Mouse (Mus musculus) embryonic facial prominence, embryonic 11.5 days (tissue): ENCODE measurements around the gene Zfyve28. TPM values are rescaled to one million over a fixed set of nuclear protein-coding genes. Genes with fewer than 3 reads are reported as not detected.

ENCODE experiments used
- ATAC-seq: fragments of 200-750 bp; cut with Nextera tagmentation; replicated peaks from 2 replicates; pipeline ENCODE4 v1.8.0; 2017; ENCODE audit warnings: low read depth; ENCODE audit not compliant: insufficient number of reproducible peaks, low FRiP score, low TSS enrichment
- DNase-seq: peaks from one replicate; pipeline ENCODE4 v3.0.0-alpha.2; 2015; ENCODE audit warnings: low spot score
- H3K27ac ChIP-seq: fragments of 300-500 bp; sonication (generic); replicated peaks from 2 replicates; pipeline ENCODE4 v1.5.1; 2014; ENCODE audit warnings: mild to moderate bottlenecking, low read depth, low read length, control low read depth
- H3K27me3 ChIP-seq: fragments of 300-500 bp; sonication (generic); 2 replicates; pipeline ENCODE4 v1.6.1; 2014; ENCODE audit warnings: mild to moderate bottlenecking, low read length, moderate library complexity, mixed read lengths; ENCODE audit not compliant: control insufficient read depth, insufficient read depth
- H3K36me3 ChIP-seq: fragments of 300-500 bp; sonication (generic); replicated peaks from 2 replicates; pipeline ENCODE4 v1.6.1; 2014; ENCODE audit warnings: low read depth, mild to moderate bottlenecking, low read length, moderate library complexity, mixed read lengths; ENCODE audit not compliant: control insufficient read depth, insufficient read depth
- H3K4me1 ChIP-seq: fragments of 300-500 bp; sonication (generic); 2 replicates; pipeline ENCODE4 v1.6.1; 2014; ENCODE audit warnings: low read length, mixed read lengths; ENCODE audit not compliant: control insufficient read depth, insufficient read depth
- H3K4me2 ChIP-seq: fragments of 300-500 bp; sonication (generic); 2 replicates; pipeline ENCODE4 v1.6.1; 2014; ENCODE audit warnings: low read depth, mild to moderate bottlenecking, control low read depth, low read length, moderate library complexity
- H3K4me3 ChIP-seq: fragments of 300-500 bp; sonication (generic); 2 replicates; pipeline ENCODE4 v1.5.1; 2014; ENCODE audit warnings: low read depth, low read length, control low read depth
- H3K9ac ChIP-seq: fragments of 300-500 bp; sonication (generic); replicated peaks from 2 replicates; pipeline ENCODE4 v1.6.1; 2014; ENCODE audit warnings: mild to moderate bottlenecking, control low read depth, low read length
- H3K9me3 ChIP-seq: fragments of 300-500 bp; sonication (generic); replicated peaks from 2 replicates; pipeline ENCODE4 v1.6.1; 2016; ENCODE audit warnings: mild to moderate bottlenecking, low read length, inconsistent platforms, mixed read lengths; ENCODE audit not compliant: control insufficient read depth
- WGBS: fragments of 180-500 bp; shearing (Covaris S2); extraction: QIAGEN DNeasy Blood & Tissue Kit; methylation state at CpG from one replicate; pipeline ENCODE4 v1.1.7; 2014; 5-methylcytosine and 5-hydroxymethylcytosine counted together
- polyA plus RNA-seq: library from polyadenylated mRNA; unstranded; fragments of >200 nt; fragmentation: Nextera tagmentation; extraction: Ambion mirVana; gene quantifications from 2 replicates; pipeline ENCODE4 v1.2.1, GENCODE M21; 2014

Zfyve28 gene
- polyA plus RNA-seq, 1 experiment from 2014 or later: 0.24 TPM

DNA sequence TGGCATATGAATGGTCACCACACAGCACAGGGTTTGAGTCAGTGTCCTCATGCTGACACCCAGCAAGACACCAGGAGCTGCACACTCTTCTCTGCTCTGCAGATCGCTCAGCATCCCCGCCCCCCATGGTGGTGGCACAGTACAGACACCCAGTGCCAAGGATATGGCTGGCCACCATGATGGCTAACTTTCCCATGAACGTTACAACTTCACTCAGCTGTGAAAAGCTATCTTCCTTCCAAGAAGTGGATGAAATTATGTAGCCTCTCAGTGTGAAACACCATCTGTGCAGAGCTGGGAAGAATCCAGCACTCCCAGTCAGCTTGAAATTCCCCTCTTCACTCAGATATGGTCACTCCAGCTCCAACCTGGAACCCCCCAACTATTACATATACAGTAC lies 14.0 kb downstream of the Zfyve28 start:
- H3K27ac ChIP-seq: no peak overlapping the region
- ATAC-seq (no peak), DNase-seq (no peak)
- 86% methylated on average over 3 of the region's 3 CpGs for WGBS
- H3K27me3 ChIP-seq: no peaks in the 10 kb centered on the region
- H3K9me3 ChIP-seq: no peaks in the 10 kb centered on the region
- no peak overlapping the region for H3K9ac ChIP-seq
- no peak overlapping the region for H3K4me3 ChIP-seq
- H3K4me2 ChIP-seq: no peak overlapping the region
- H3K36me3 ChIP-seq: no peaks in the 10 kb centered on the region
- H3K4me1 ChIP-seq: no peaks in the 10 kb centered on the region

DNA sequence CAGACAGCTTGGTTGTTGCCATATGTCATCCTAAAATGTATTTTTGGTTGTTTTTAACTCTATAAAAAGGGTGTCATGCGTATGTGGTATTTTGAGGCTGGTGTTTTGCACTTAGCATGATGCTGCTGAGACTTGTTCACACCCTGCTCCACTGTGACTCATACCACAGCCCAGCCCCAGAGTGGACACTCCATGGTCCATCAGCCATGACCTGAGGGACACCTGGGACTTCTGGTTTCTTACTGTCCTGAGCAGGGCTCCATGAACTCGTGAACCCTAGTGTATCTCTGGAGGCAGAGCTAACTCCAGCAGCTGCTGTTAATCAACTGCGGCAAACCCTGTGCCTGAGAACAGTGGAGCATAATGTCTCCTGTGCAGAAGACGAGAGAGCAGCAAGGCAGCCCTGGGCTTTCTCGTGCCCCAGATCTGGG lies 15.0 kb downstream of the Zfyve28 start:
- Histone ChIP-seq H3K4me3 (no peak overlapping the region), H3K27ac (no peak overlapping the region), H3K9ac (no peak overlapping the region), H3K27me3 (no peaks in the 10 kb centered on the region), H3K36me3 (no peaks in the 10 kb centered on the region), H3K4me2 (no peak overlapping the region), H3K9me3 (no peaks in the 10 kb centered on the region), H3K4me1 (no peaks in the 10 kb centered on the region)
- DNase-seq (no peak), ATAC-seq (no peak)
- WGBS: 54% methylated on average over 5 of the region's 5 CpGs

DNA sequence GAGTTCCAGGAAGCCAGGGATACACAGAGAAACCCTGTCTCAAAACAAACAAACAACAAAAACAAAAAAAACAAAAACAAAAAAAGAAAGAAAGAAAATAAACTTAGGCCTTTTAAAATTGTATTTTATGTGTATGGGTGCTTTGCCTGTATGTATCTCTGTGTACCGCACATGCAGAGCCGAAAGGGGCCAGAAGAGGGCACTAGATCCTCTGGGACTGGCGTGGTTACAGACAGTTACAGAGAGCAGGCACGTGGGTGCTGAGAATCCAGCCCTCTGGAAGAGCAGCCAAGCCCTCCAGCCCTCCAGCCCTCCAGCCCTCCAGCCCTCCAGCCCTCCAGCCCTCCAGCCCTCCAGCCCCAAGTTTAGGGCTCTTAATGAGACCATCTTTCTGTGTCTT lies 16.5 kb downstream of the Zfyve28 start:
- peak; percentile 45 for DNase-seq
- Histone ChIP-seq H3K4me1 (no peaks in the 10 kb centered on the region), H3K9ac (no peak overlapping the region), H3K36me3 (no peaks in the 10 kb centered on the region), H3K4me2 (no peak overlapping the region), H3K27ac (no peak overlapping the region), H3K27me3 (no peaks in the 10 kb centered on the region), H3K9me3 (no peaks in the 10 kb centered on the region), H3K4me3 (no peak overlapping the region)
- 25% methylated on average over 4 of the region's 4 CpGs for WGBS
- no peak for ATAC-seq

DNA sequence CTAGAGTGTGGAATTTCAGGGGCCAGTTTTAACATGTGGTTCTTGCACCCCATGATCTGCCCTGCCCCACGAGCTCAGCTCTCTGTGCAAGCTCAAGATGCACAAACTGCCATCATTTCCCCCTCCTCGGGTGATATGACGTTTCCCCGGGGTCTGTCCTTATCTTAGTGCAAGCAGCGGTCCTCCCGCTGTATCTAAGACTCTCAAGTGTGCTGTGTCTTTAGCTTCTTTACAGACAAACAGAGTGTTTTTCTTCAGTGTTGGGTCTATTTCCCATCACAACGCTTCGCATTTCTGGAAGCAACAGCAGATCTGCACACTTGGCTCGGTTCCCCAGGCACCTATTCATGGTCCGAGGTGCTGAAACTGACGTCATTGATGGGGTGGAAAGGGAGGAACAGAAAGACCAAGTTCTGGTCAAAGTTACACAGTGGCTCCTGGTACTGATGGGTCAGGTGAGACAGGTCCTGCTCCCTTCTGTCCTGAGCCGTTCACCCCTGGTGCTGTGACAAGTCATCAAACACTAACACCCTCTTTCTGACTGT lies 18.3 kb downstream of the Zfyve28 start:
- H3K36me3 ChIP-seq: no peaks in the 10 kb centered on the region
- DNase-seq (no peak), ATAC-seq (no peak)
- H3K9me3 ChIP-seq: no peaks in the 10 kb centered on the region
- H3K9ac ChIP-seq: no peak overlapping the region
- 73% methylated on average over 12 of the region's 12 CpGs for WGBS
- no peak overlapping the region for H3K27ac ChIP-seq
- H3K4me1 ChIP-seq: no peaks in the 10 kb centered on the region
- H3K4me2 ChIP-seq: no peak overlapping the region
- H3K4me3 ChIP-seq: no peak overlapping the region
- H3K27me3 ChIP-seq: no peaks in the 10 kb centered on the region

DNA sequence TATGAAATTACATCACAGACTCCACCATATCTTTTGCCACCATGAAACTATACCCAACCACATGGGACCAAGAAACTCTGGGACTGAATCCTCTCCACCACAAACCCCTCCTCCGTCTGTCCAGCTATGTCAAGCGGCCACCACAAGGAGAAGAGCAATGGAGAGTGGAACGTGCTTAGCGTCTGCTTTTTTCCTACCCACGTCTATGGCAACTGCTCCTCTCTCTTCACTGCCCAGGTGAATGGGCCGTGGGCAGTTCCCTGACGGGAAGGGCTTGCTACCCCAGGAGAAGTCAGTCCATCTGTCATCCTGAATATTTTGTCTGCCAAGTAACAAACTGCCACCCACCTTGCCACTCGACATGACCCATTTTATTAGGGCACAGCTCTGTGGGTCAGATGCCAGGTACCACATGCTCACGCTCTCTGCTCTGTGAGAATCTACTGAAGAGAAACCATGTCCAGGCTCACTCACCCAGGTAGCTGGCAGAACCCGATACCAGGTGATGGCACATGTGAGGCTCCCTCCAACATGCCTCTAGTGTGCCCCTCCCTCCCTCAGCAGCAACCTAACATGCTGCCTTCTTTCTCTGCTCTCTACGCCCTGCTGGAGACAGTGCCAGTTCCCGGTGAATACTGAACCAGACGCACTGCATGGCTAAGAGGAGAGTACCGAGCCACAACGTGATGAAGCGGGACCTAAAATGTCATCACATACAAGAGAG lies 18.9 kb downstream of the Zfyve28 start:
- Histone ChIP-seq H3K27ac (no peak overlapping the region), H3K27me3 (no peaks in the 10 kb centered on the region), H3K9ac (no peak overlapping the region), H3K4me3 (no peak overlapping the region), H3K9me3 (no peaks in the 10 kb centered on the region), H3K4me1 (no peaks in the 10 kb centered on the region), H3K36me3 (no peaks in the 10 kb centered on the region), H3K4me2 (no peak overlapping the region)
- DNase-seq (no peak), ATAC-seq (no peak)
- WGBS: 90% methylated on average over 16 of the region's 16 CpGs

DNA sequence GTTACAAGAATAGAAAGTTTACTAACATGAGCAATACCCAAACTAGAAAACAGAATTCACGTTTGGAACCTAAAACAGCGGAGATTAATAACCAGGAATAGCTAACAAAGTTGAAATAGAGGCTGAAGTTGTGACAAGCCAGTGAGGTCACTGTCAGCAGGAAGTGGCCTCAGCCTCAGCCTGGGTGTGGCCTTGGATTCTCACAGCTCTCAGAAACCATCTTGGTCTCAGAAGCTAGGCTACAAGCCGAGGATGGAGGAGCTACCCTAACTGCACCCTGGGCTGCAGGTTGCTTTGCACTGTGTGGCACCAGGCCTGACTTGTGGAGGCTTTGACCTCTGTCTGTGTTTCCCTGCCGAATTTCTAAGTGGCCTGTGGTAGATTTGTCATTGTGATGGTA lies 22.2 kb downstream of the Zfyve28 start:
- Histone ChIP-seq H3K9ac (no peak overlapping the region), H3K36me3 (no peaks in the 10 kb centered on the region), H3K4me2 (no peak overlapping the region), H3K4me3 (no peak overlapping the region), H3K4me1 (no peaks in the 10 kb centered on the region), H3K27ac (no peak overlapping the region), H3K9me3 (no peaks in the 10 kb centered on the region), H3K27me3 (no peaks in the 10 kb centered on the region)
- DNase-seq (no peak), ATAC-seq (no peak)
- WGBS: 75% methylated on average over 4 of the region's 4 CpGs

DNA sequence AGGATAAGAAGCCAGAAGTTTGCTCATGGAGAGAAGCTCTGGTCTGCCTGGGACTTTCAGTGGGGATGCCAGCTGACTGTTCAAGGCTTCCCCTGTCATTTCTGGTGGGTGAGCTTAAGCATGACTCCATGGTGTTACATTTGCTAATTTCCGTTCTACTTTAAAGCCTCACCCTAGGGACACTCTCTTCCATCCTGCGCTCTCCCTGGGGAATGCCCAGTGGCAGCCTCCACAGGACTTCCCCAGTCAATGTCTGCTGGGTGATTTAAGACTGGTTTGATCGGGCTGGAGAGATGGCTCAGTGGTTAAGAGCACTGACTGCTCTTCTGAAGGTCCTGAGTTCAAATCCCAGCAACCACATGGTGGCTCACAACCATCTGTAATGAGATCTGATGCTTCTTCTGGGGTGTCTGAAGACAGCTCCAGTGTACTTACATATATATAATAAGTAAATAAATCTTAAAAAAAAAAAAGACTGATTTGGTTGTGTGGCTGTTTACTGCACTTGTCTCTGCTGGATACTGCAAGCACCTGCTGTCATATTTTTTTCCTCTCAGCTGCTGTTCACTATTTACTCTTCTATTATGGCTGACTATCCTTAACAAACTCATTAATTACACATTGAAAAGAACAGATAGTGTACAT lies 29.0 kb downstream of the Zfyve28 start:
- Histone ChIP-seq H3K4me1 (no peaks in the 10 kb centered on the region), H3K4me3 (no peak overlapping the region), H3K4me2 (no peak overlapping the region), H3K9ac (no peak overlapping the region), H3K9me3 (no peaks in the 10 kb centered on the region), H3K27ac (no peak overlapping the region), H3K27me3 (no peaks in the 10 kb centered on the region), H3K36me3 (no peaks in the 10 kb centered on the region)
- 64% methylated on average over 3 of the region's 3 CpGs for WGBS
- ATAC-seq (no peak), DNase-seq (no peak)

DNA sequence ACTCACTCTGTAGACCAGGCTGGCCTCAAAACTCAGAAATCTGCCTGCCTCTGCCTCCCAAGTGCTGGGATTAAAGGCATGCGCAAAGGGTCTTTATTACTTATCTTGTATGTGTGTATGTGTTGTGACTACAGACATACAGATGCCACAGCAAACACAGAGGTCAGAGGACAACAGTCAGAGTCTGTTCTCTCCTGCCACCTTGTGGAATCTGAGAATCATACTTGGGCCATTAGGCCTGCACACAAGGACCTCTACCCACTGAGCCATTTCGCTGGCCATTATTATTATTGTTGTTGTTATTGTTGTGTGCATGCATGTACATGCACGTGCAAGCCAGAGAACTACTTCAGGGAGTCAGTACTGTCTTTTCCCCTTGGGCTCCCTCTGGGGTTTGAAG lies 33.1 kb downstream of the Zfyve28 start:
- Histone ChIP-seq H3K4me1 (no peaks in the 10 kb centered on the region), H3K4me3 (no peak overlapping the region), H3K9me3 (no peaks in the 10 kb centered on the region), H3K36me3 (no peaks in the 10 kb centered on the region), H3K9ac (no peak overlapping the region), H3K4me2 (no peak overlapping the region), H3K27ac (no peak overlapping the region), H3K27me3 (no peaks in the 10 kb centered on the region)
- no peak for ATAC-seq
- WGBS: 80% methylated on average over 3 of the region's 3 CpGs
- DNase-seq: no peak
